Mouse (Mus musculus) E14TG2a.4 (cell line): ENCODE data around the gene Polr3h.

Experiments
- CTCF ChIP-seq: conservative IDR thresholded peaks from 2 replicates; pipeline ENCODE4 v1.5.1; 2014; ENCODE audit warnings: low read length
- NANOG ChIP-seq: IDR thresholded peaks from 2 replicates; pipeline ENCODE4 v1.6.1; 2014; ENCODE audit warnings: borderline replicate concordance, low read length, mixed read lengths
- POU5F1 ChIP-seq: IDR thresholded peaks from 2 replicates; pipeline ENCODE4 v1.6.1; 2014; ENCODE audit warnings: low read length, borderline replicate concordance

DNA sequence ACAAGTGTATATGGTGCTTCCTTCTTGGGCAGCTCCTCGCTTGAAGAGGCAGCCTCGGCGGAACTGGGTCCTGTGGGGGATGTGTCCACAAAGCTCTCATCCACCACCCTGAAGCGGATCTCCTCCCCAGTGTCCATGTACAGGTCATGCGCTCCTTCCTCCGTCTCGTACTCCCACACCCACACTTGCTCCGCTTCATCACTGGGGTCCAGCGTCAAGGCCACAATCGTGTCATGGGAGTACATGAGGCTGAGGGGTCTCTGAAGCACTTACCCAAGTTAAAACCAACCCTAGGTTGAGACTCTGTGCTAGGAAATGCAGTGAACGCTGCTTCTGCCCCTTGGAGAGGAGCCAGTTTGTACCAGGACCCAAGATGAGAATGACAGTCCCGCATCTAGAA, 8.8 kb downstream of the Polr3h start:
- TF ChIP-seq CTCF (no peak), NANOG (no peak), POU5F1 (no peak)
